Mouse (Mus musculus): Measurements from ENCODE around the gene Nrxn1.

GRCm38 (mm10) chr17:90130836-90131235, 962.0 kb downstream of the Nrxn1 start:
- TF ChIP-seq CTCF (IDR thresholded peaks at IDR 0.05; ENCODE audit: borderline replicate concordance, control insufficient read depth, extremely low read depth, insufficient read depth, low read length, poor library complexity), result no peak
- no peak for TF ChIP-seq POLR2A (IDR thresholded peaks at IDR 0.05; ENCODE audit: control insufficient read depth, extremely low read depth, insufficient read depth, low read length, poor library complexity)

All from thymus, adult 2 months (tissue).